Mouse (Mus musculus) midbrain, embryonic 11.5 days (tissue): ENCODE results near the gene Ermap. TPM values are rescaled to one million over a fixed set of nuclear protein-coding genes. Genes with fewer than 3 reads are reported as not detected.

Experiments
- ATAC-seq: fragments of 200-750 bp; cut with Nextera tagmentation; 2 replicates; pipeline ENCODE4 v1.8.0; 2017; ENCODE audit warnings: moderate TSS enrichment, moderate library complexity; ENCODE audit not compliant: low FRiP score
- DNase-seq: peaks from one replicate; pipeline ENCODE4 v3.0.0; 2015; ENCODE audit warnings: low spot score; ENCODE audit errors: missing footprints
- H3K27ac ChIP-seq: fragments of 300-500 bp; sonication (generic); 2 replicates; pipeline ENCODE4 v1.5.1; 2014; ENCODE audit warnings: low read depth, low read length
- H3K27me3 ChIP-seq: fragments of 300-500 bp; sonication (generic); 2 replicates; pipeline ENCODE4 v1.6.1; 2014; ENCODE audit warnings: mild to moderate bottlenecking, low read length, moderate library complexity, mixed read lengths; ENCODE audit not compliant: control insufficient read depth, insufficient read depth
- H3K36me3 ChIP-seq: fragments of 300-500 bp; sonication (generic); 2 replicates; pipeline ENCODE4 v1.6.1; 2014; ENCODE audit warnings: mild to moderate bottlenecking, low read length, moderate library complexity, mixed read lengths; ENCODE audit not compliant: control insufficient read depth, insufficient read depth
- H3K4me1 ChIP-seq: fragments of 300-500 bp; sonication (generic); 2 replicates; pipeline ENCODE4 v1.6.1; 2014; ENCODE audit warnings: low read length; ENCODE audit not compliant: control insufficient read depth, insufficient read depth
- H3K4me2 ChIP-seq: fragments of 300-500 bp; sonication (generic); 2 replicates; pipeline ENCODE4 v1.6.1; 2014; ENCODE audit warnings: mild to moderate bottlenecking, moderate library complexity
- H3K4me3 ChIP-seq: fragments of 300-500 bp; sonication (generic); 2 replicates; pipeline ENCODE4 v1.5.1; 2014; ENCODE audit warnings: low read depth, low read length
- H3K9ac ChIP-seq: fragments of 300-500 bp; sonication (generic); 2 replicates; pipeline ENCODE4 v1.6.1; 2014; ENCODE audit warnings: low read length
- H3K9me3 ChIP-seq: fragments of 300-500 bp; sonication (generic); 2 replicates; pipeline ENCODE4 v1.6.1; 2016; ENCODE audit warnings: low read length; ENCODE audit not compliant: control insufficient read depth
- WGBS: fragments of 180-500 bp; shearing (Covaris S2); extraction: QIAGEN DNeasy Blood & Tissue Kit; methylation state at CpG from one replicate; pipeline ENCODE4 v1.1.7; 2014; 5-methylcytosine and 5-hydroxymethylcytosine counted together
- polyA plus RNA-seq: library from polyadenylated mRNA; unstranded; fragments of >200 nt; fragmentation: Nextera tagmentation; extraction: Ambion mirVana; gene quantifications from 2 replicates; pipeline ENCODE4 v1.2.1, GENCODE M21; 2014

The Ermap gene
- polyA plus RNA-seq, 1 experiment from 2014 or later = 7.7 TPM

DNA sequence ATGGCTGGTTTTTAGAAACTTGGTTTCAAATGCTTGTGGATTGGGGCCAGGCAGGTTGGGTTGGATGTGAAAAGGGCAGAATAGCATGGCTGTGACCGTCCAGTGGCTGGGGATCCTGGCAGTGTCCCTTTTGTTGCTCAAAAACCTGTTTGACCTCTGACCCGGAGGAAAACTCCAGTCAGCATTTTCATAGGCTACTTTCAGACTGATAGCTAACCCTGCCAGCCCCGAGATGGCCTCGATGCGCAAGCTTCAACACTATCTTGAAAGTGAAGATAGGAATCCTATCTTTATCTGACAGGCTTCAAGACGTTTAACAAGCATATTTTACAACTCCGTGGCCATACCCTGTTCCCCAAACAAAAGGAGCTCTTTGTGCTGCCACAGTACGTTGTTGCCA lies 52.5 kb downstream of the Ermap start:
- H3K9me3 ChIP-seq = no peaks in the 10 kb centered on the region
- no peak for ATAC-seq
- no peak overlapping the region for H3K4me3 ChIP-seq
- H3K9ac ChIP-seq = no peak overlapping the region
- H3K27ac ChIP-seq = no peak overlapping the region
- H3K27me3 ChIP-seq = no peaks in the 10 kb centered on the region
- peaks cover 36% of the 10 kb centered on the region for H3K36me3 ChIP-seq
- no peak overlapping the region for H3K4me2 ChIP-seq
- 64% methylated on average over 8 of the region's 8 CpGs for WGBS
- H3K4me1 ChIP-seq = peaks cover 6% of the 10 kb centered on the region
- no peak for DNase-seq

DNA sequence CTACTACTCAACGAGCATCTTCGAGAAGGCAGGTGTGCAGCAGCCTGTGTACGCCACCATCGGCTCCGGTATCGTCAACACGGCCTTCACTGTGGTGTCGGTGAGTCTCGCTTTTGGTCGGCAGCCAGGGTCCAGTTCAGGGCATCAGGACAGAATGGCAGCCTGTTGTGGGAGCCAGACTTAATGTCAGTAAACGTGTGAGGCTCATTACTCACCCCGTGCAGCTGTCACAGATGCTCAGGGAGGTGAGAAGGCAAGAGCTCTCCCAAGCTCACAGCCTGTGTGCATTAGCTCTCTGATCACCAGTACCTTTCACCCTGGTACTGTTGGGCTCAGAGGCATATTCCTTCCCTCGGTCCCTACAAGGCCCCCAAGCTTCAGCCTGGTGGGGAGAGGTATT lies 56.0 kb downstream of the Ermap start:
- DNase-seq = no peak
- 91% methylated on average over 13 of the region's 13 CpGs for WGBS

DNA sequence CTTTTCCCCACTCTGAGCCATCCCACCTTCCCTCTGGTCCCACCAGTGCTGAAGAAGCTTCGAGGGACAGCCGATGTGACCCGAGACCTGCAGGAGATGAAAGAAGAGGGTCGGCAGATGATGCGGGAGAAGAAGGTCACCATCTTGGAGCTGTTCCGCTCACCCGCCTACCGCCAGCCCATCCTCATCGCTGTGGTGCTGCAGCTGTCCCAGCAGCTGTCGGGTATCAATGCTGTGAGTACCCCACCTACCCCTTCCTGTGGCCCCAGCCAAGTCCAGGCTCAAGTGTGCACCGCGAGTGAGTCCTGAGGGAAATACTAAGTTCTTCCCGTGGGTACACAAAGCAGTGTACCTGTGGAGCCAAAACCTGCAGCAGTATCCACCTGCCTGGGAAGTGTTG lies 56.5 kb downstream of the Ermap start:
- Histone ChIP-seq H3K9ac (no peak overlapping the region), H3K27ac (no peak overlapping the region), H3K4me2 (no peak overlapping the region), H3K4me3 (no peak overlapping the region), H3K27me3 (no peaks in the 10 kb centered on the region), H3K9me3 (no peaks in the 10 kb centered on the region), H3K36me3 (peaks cover 43% of the 10 kb centered on the region), H3K4me1 (peaks cover 3% of the 10 kb centered on the region)
- WGBS = 92% methylated on average over 13 of the region's 13 CpGs
- DNase-seq (no peak), ATAC-seq (no peak)

More for the DNA sequence above, 56.0 kb downstream of the Ermap start:
- H3K4me2 ChIP-seq = no peak overlapping the region
- no peak for ATAC-seq
- no peaks in the 10 kb centered on the region for H3K27me3 ChIP-seq
- no peak overlapping the region for H3K4me3 ChIP-seq
- peaks cover 6% of the 10 kb centered on the region for H3K4me1 ChIP-seq
- H3K27ac ChIP-seq = no peak overlapping the region
- H3K9me3 ChIP-seq = no peaks in the 10 kb centered on the region
- H3K36me3 ChIP-seq = peaks cover 41% of the 10 kb centered on the region
- H3K9ac ChIP-seq = no peak overlapping the region

DNA sequence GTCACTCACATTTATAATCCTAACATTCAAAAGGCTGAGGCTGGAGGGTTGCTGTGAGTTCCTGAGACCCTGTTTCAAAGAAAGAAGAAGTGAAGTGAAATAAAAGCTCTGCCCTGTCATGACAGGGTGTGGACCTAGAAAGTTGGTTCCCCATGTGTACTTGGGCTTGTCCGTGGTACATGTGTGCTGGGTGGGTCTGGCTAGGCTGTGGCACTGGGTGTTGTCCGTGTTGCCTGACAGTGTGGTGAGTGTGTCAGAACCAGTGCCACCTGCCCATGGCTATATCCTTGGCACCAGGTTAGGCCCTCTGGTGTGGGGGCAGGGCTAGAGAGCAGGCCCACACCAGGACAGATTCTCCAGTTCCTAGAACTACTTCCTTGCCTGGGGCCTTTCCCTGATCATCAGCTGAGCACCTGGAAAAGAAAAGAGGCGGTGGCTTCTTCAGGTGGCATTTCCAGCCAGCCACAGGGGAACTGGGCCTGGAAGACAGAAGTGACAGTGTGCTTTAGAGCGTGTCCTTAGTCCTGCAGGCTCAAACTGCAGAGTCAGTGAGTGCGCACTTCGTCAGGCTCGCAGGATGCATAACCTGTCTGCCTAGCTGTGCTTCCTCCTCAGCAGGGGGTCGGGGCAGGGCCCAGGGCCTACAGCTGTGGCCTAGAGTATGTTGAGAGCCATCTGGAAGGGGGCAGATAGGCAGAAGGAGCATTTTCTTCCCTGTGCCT lies 58.5 kb downstream of the Ermap start:
- Histone ChIP-seq H3K27me3 (no peaks in the 10 kb centered on the region), H3K36me3 (peaks cover 44% of the 10 kb centered on the region)

DNA sequence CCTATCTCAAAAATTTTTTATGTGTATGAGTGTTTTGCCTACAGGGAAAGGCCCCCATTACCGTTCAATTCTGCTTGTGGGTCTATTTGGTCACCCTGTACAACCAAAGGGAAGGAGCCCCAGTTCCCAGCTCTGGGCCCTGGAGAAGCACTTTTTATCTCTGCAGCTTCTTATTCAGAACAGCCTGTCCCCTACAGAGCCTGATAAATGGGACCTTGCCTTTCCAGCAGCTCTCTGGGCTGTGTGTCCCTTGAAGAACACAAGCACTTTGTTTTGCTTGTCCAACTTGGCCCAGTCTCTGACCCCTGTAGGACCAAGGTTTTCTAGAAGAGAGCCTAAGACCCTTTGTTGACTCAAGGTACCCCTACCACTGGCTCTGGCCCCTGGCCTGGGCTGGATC lies 60.7 kb downstream of the Ermap start:
- no peak overlapping the region for H3K4me3 ChIP-seq
- no peaks in the 10 kb centered on the region for H3K4me1 ChIP-seq
- no peaks in the 10 kb centered on the region for H3K9me3 ChIP-seq
- H3K4me2 ChIP-seq = no peak overlapping the region
- DNase-seq (no peak), ATAC-seq (no peak)
- H3K36me3 ChIP-seq = peaks cover 34% of the 10 kb centered on the region
- H3K27me3 ChIP-seq = no peaks in the 10 kb centered on the region
- H3K9ac ChIP-seq = no peak overlapping the region
- H3K27ac ChIP-seq = no peak overlapping the region
- WGBS = 92% methylated on average over 1 of the region's 1 CpGs

More for the DNA sequence above, 58.5 kb downstream of the Ermap start:
- DNase-seq = no peak
- Histone ChIP-seq H3K4me3 (no peak overlapping the region), H3K4me1 (no peaks in the 10 kb centered on the region), H3K4me2 (no peak overlapping the region), H3K27ac (no peak overlapping the region), H3K9me3 (no peaks in the 10 kb centered on the region), H3K9ac (no peak overlapping the region)
- whole genome bisulfite sequencing = 85% methylated on average over 8 of the region's 8 CpGs
- ATAC-seq = no peak

DNA sequence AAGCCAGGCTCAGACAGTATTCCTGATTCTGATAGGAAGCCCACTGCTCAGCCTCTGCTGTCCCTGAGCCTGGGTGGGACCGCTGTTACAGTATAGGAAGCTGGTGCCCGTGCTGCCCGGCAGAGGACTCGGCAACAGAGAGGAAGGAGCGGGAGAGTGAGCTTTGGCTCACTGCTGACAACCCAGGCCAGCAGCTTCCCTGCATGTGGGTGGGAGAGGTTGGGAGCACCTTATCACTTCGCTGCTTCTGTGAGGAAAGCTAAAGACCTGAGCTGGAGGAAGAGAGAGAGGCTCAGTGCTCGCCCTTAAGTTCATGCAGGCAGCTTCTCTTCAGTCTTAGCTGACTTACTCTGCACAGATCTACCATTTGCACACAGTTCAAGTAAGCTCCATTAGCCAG lies 61.3 kb downstream of the Ermap start:
- Histone ChIP-seq H3K9ac (no peak overlapping the region), H3K36me3 (peaks cover 30% of the 10 kb centered on the region), H3K27ac (no peak overlapping the region), H3K4me2 (no peak overlapping the region), H3K4me3 (no peak overlapping the region), H3K4me1 (no peaks in the 10 kb centered on the region), H3K27me3 (no peaks in the 10 kb centered on the region), H3K9me3 (no peaks in the 10 kb centered on the region)
- no peak for DNase-seq
- ATAC-seq = no peak
- 79% methylated on average over 7 of the region's 7 CpGs for WGBS

DNA sequence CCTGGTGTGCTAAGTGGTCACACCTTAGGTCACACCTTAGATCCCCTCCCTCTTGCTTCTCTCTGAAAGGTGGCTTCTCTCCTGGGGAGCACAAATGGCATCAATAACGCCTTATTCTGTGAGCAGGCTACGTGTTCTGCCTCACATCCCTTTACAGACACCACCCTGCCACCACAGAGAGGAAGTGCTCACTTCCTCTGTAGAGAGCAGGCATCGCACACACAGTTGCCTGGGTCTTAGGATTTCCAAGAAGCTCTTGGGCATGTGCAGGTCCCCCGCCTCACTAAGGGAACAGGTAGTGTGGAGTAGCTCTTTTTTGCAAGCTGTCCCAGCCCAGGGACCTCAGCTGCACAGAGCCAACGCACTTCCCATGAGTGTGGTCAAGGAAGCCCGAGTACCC lies 62.6 kb downstream of the Ermap start:
- peaks cover 20% of the 10 kb centered on the region for H3K36me3 ChIP-seq
- no peaks in the 10 kb centered on the region for H3K9me3 ChIP-seq
- ATAC-seq = no peak
- H3K4me2 ChIP-seq = no peak overlapping the region
- H3K27me3 ChIP-seq = no peaks in the 10 kb centered on the region
- DNase-seq = no peak
- H3K27ac ChIP-seq = no peak overlapping the region
- no peak overlapping the region for H3K4me3 ChIP-seq
- no peaks in the 10 kb centered on the region for H3K4me1 ChIP-seq
- no peak overlapping the region for H3K9ac ChIP-seq
- 88% methylated on average over 6 of the region's 6 CpGs for WGBS

DNA sequence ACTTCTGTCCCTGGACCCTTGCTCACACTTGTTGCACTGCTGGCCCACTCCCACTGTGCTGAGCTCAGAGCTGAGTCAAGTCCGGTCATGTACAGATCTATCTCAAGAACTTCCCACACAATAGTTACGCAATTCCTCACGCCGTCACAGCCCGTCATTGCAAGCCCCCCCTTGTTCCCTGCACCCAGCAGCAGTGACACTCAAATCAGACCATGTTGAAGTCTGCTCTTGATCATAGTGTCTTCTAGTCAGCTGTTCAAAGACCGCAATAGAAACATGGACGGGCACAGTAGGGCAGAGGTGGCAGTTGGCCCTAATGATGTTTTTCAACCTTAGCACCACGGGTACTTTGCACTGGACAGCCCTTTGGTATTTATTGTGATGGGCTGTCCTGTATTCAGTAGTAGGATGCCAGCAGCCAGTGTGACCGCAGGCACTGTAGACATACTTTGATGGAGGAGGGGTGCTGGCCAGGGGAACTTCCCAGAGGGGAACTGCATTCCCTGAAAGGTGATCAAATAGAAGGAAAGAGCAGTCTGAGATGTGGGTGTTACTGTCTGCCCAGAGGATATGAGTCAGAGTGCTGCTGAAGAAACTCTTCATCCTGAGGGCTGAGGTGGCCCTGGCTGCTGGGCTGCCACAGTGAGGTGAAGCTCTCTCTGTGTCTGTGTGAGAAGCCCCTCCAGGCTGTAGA lies 64.1 kb downstream of the Ermap start:
- ATAC-seq (no peak), DNase-seq (no peak)
- 84% methylated on average over 9 of the region's 9 CpGs for WGBS
- no peak overlapping the region for H3K4me2 ChIP-seq
- H3K36me3 ChIP-seq = peaks cover 20% of the 10 kb centered on the region
- no peaks in the 10 kb centered on the region for H3K9me3 ChIP-seq
- H3K4me3 ChIP-seq = no peak overlapping the region
- no peak overlapping the region for H3K27ac ChIP-seq
- H3K9ac ChIP-seq = no peak overlapping the region
- H3K27me3 ChIP-seq = no peaks in the 10 kb centered on the region
- no peaks in the 10 kb centered on the region for H3K4me1 ChIP-seq
